Mouse (Mus musculus): ENCODE measurements at regions not wholly inside any gene's neighbourhood (a gene's known extent, or its start where the extent isn't known, plus 50 kb on each side); places are given as distances from the start of the nearest gene placed in this dataset.
A peak's percentile ranks its signal among the peaks of the same experiment; 100 is the strongest.
"Not testable (repeated sequence)": the region's sequence is repeated elsewhere in the genome, so short reads cannot be mapped to it uniquely, and the experiment has no call there.

DNA sequence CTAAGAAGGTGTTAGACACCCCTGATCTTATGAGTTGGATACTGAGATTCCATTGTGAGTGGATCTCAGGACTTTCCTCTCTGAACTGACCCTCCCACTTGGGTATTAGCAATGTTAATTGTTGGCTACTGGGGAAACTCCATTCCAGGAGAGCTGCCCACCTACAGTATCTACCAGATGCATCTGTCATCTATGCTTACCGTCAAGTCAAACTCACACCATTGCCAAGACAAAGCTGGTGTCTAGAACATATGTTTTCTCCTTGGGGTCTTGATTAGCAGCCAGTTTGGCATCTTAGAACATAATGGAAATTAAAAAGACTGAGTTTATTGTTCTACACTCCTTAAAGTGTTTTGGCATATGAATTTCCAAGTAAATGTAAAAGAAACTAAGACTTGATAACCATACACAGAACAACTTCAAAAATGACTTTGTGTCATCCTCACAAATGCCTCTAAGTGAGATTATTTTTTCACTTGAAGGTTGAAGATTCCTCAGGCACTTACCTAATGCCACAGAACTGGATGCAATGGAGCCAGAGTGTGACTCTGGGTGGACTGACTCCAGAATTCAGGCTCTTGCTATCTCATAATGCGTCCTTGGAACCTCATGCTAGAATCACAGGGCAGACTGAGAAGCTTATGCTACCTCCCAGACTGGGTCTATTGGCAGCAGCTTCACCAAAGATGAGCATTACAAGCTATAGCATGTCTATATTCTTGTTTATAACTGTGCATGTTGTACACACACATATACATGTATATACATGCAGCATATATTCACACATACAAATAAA is 107.5 kb upstream of the Rnf152 start:
- TF ChIP-seq POLR2A (IDR thresholded peaks at IDR 0.05; ENCODE audit: borderline replicate concordance, low read depth, low read length) = no peak
- TF ChIP-seq CTCF (IDR thresholded peaks at IDR 0.05; ENCODE audit: low read depth, low read length) = no peak
- Histone ChIP-seq H3K27ac (ENCODE audit: insufficient read depth, low read depth, low read length) (no peak overlapping the region), H3K4me1 (ENCODE audit: control insufficient read depth, insufficient read depth, low read length) (no peaks in the 10 kb centered on the region), H3K4me3 (ENCODE audit: insufficient read depth, low read length) (no peak overlapping the region)

DNA sequence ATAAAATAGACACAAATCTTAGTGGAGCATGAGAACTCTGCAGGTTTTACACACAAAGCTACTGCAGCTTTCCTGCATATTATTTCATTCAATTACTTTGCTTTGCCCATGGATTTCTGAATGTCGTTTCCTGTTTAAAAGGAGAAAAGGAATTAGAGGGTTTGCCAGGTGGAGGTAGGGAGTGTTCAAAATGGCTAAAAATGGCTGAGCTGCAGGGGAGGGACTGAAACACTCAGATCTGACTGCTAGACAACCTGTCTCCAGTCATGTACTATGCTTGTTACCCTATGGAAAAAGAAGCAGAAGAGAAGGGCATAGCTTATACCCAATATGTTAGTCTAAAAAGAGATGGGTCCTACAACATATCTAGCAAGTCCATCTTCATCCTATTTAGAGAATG is 106.2 kb upstream of the Rnf152 start:
- no peak for TF ChIP-seq POLR2A (IDR thresholded peaks at IDR 0.05; ENCODE audit: borderline replicate concordance, low read depth, low read length)
- no peak for TF ChIP-seq CTCF (IDR thresholded peaks at IDR 0.05; ENCODE audit: low read depth, low read length)
- H3K4me3 ChIP-seq (ENCODE audit: insufficient read depth, low read length) = no peak overlapping the region

DNA sequence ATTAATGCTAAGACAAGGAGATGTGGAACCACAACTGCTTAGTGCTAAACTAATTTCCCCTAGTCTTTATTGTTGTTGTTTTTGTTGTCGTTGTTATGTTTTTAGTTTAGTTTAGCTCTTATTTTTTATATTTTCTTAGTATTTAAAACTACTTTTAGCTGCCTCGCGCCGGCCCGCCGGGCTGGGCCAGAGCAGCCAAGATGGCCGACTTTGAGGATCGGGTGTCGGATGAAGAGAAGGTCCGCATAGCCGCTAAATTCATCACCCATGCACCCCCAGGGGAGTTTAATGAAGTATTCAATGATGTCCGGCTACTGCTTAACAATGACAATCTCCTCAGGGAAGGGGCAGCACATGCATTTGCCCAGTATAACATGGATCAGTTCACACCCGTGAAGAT is 99.3 kb upstream of the Rnf152 start:
- H3K27ac ChIP-seq (ENCODE audit: insufficient read depth, low read depth, low read length) = not testable (repeated sequence)

More for the DNA sequence above, 106.2 kb upstream of the Rnf152 start:
- no peak overlapping the region for H3K27ac ChIP-seq (ENCODE audit: insufficient read depth, low read depth, low read length)
- no peaks in the 10 kb centered on the region for H3K4me1 ChIP-seq (ENCODE audit: control insufficient read depth, insufficient read depth, low read length)

DNA sequence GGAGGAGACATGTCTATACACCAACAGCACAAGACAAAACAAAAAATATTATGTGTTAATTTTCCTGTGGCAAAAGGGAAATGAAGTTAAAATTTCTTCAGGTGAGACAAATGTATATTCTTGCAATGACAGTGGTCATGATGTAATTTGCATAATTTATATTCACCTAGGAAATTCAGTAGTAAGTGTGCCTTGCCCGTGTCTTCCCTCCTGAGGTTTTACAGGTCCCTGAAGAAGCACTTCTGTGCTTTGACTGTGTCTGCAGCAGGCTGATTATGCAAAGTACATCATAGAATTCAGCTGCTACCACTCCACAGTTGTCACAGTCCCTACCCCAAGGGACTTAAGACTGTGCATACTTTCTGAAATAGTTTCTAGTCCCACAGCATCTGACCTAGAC is 98.2 kb upstream of the Rnf152 start:
- Histone ChIP-seq H3K27ac (ENCODE audit: insufficient read depth, low read depth, low read length) (no peak overlapping the region), H3K4me3 (ENCODE audit: insufficient read depth, low read length) (no peak overlapping the region), H3K4me1 (ENCODE audit: control insufficient read depth, insufficient read depth, low read length) (no peaks in the 10 kb centered on the region)
- TF ChIP-seq CTCF (IDR thresholded peaks at IDR 0.05; ENCODE audit: low read depth, low read length) (no peak), POLR2A (IDR thresholded peaks at IDR 0.05; ENCODE audit: borderline replicate concordance, low read depth, low read length) (no peak)

More for the DNA sequence above, 99.3 kb upstream of the Rnf152 start:
- not testable (repeated sequence) for H3K4me1 ChIP-seq (ENCODE audit: control insufficient read depth, insufficient read depth, low read length); H3K4me3 ChIP-seq (ENCODE audit: insufficient read depth, low read length)

DNA sequence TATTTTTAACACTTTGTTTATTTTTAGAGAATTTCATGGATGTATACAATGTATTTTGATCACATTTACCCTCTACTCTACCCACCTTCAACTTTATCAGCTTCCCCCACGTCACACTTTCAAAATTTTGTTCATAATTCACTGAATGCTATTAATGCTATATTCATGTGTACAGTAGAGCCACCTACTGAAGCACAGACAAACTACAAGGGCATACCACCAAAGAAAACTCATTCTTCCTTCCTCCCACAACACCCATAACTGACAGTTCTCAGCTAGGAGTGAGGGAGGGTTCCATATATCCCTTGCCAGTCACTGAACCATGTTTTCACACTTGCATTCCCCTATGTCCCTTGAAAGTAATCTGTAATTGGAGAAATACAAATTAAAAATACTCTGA is 89.7 kb upstream of the Rnf152 start:
- Histone ChIP-seq H3K4me1 (ENCODE audit: control insufficient read depth, insufficient read depth, low read length) (no peaks in the 10 kb centered on the region), H3K27ac (ENCODE audit: insufficient read depth, low read depth, low read length) (no peak overlapping the region), H3K4me3 (ENCODE audit: insufficient read depth, low read length) (no peak overlapping the region)
- TF ChIP-seq CTCF (IDR thresholded peaks at IDR 0.05; ENCODE audit: low read depth, low read length) (no peak), POLR2A (IDR thresholded peaks at IDR 0.05; ENCODE audit: borderline replicate concordance, low read depth, low read length) (no peak)

DNA sequence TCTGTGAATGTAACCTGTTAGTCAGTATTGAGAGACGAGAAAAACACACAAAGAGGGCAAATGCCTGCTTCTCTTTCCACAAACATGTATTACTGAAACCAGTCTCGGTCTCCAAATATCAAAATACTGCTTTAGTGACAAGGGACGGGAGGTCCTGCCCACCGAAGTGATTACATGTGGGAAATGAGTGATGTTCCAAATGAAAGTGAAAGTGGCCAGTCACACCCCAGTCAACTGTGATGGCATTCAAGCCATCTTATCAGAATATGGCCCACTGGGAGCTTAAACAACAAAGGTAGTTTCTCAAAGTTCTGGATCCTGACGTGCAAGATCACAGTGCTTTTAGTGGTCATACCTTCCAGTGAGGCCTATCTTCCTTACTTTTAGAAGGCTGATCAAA is 87.0 kb upstream of the Rnf152 start:
- H3K4me1 ChIP-seq (ENCODE audit: control insufficient read depth, insufficient read depth, low read length) = no peaks in the 10 kb centered on the region
- TF ChIP-seq CTCF (IDR thresholded peaks at IDR 0.05; ENCODE audit: low read depth, low read length) (no peak), POLR2A (IDR thresholded peaks at IDR 0.05; ENCODE audit: borderline replicate concordance, low read depth, low read length) (no peak)
- no peak overlapping the region for H3K4me3 ChIP-seq (ENCODE audit: insufficient read depth, low read length)
- H3K27ac ChIP-seq (ENCODE audit: insufficient read depth, low read depth, low read length) = no peak overlapping the region

DNA sequence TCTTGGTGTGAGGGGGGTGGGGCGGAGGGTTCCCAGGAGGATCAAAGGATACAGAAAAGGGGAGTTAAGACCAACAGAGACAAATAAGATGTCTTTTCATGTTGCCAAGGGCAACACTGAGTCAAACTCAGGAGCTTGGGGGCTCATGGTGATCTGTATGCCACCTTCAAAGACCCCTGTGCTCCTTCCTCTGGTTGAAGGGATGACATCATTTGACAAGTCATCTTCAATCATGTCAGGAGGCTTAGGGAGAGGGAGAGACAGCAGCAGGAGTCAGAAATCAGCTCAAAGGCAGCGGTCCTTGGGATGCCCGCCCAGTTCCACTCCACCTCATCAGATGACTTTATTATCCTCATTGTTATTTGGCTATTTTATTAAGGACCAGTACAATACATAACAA is 83.8 kb upstream of the Rnf152 start:
- Histone ChIP-seq H3K4me1 (ENCODE audit: control insufficient read depth, insufficient read depth, low read length) (0 out of 2 replicates have a peak, but pooled peaks cover 3% of the 10 kb centered on the region), H3K4me3 (ENCODE audit: insufficient read depth, low read length) (no peak overlapping the region), H3K27ac (ENCODE audit: insufficient read depth, low read depth, low read length) (no peak overlapping the region)
- TF ChIP-seq POLR2A (IDR thresholded peaks at IDR 0.05; ENCODE audit: borderline replicate concordance, low read depth, low read length) (no peak), CTCF (IDR thresholded peaks at IDR 0.05; ENCODE audit: low read depth, low read length) (no peak)

DNA sequence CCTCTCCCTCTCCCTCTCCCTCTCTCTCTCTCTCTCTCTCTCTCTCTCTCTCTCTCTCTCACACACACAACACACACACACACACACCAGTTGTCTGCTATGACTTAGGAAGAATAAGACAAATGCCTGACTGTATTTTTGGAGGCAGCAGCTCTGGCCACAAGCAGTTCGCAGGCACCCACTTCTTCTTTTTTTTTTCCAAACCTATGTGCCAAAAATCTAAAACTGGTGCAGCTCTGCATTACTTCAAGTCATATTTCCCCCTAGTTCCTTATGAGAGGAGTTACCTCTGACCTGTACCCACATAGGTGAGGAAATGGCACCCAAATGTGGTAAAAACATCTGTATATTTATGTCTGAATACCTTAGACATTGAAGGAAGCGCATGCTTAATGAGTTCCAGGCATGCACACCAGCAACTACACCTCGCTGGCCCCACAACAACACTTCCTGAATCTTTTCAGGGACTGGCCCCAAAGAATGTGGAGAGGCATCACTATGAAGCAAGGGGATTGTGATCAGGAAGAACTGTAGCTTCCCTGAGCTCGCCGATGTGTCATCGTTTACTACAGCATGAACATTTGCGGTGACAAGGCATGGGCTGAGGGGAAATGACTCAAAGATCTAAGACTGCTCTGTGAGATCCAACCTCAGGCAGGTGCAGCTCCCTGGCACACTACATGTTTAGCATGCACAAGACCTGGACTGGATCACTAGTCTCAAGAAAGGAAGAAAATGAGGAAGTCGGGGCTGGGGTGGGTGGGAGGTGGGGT is 78.3 kb upstream of the Rnf152 start:
- 0 out of 2 replicates have a peak overlapping the region, but pooled peaks have one; percentile 16 for H3K27ac ChIP-seq (ENCODE audit: insufficient read depth, low read depth, low read length)
- H3K4me1 ChIP-seq (ENCODE audit: control insufficient read depth, insufficient read depth, low read length) = peaks cover 14% of the 10 kb centered on the region
- no peak for TF ChIP-seq CTCF (IDR thresholded peaks at IDR 0.05; ENCODE audit: low read depth, low read length)
- TF ChIP-seq POLR2A (IDR thresholded peaks at IDR 0.05; ENCODE audit: borderline replicate concordance, low read depth, low read length) = no peak
- H3K4me3 ChIP-seq (ENCODE audit: insufficient read depth, low read length) = peak overlapping the region; percentile 13; the same call in 1 of the 2 replicates

DNA sequence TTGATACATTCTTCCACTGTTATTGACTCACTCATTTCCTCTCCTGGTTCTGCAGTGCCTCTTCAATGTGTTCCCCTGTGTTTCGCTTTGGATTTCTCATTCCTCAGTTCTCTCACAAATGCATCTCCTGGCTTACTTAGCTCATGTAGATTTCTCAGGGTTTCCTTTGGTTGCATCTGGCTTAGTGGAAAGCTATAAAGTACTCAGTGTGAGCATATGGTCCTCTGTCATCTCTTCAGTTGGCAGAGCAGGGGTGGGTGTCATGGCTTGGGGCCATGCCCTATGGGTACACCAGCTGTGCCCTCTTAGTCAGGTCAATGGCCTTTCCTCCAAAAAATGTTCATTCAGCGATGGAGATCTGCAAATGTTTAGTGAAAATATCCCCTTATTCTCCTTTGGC is 77.4 kb upstream of the Rnf152 start:
- Histone ChIP-seq H3K4me3 (ENCODE audit: insufficient read depth, low read length) (no peak overlapping the region), H3K27ac (ENCODE audit: insufficient read depth, low read depth, low read length) (no peak overlapping the region), H3K4me1 (ENCODE audit: control insufficient read depth, insufficient read depth, low read length) (peaks cover 14% of the 10 kb centered on the region)
- TF ChIP-seq CTCF (IDR thresholded peaks at IDR 0.05; ENCODE audit: low read depth, low read length) (no peak), POLR2A (IDR thresholded peaks at IDR 0.05; ENCODE audit: borderline replicate concordance, low read depth, low read length) (no peak)

DNA sequence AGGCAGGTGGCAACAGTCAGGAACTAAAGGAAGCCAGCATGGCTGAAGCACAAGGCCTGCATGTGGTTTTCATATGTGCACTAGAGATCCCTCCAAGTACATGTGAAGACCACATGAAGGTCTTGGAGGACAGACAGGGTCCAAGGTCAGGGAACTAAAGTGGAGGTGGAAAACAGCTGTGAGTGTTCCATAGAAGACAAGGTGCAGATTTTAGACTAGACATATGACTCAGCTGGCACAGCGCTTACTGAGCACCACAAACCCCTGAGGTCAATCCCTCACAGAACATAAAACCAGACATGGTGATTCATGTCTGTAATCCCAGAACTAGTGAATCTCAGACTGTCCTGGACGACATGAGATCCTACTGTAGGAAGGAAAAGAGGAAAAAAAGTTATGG is 75.3 kb upstream of the Rnf152 start:
- Histone ChIP-seq H3K4me3 (ENCODE audit: insufficient read depth, low read length) (no peak overlapping the region), H3K4me1 (ENCODE audit: control insufficient read depth, insufficient read depth, low read length) (peaks cover 14% of the 10 kb centered on the region), H3K27ac (ENCODE audit: insufficient read depth, low read depth, low read length) (no peak overlapping the region)
- TF ChIP-seq CTCF (IDR thresholded peaks at IDR 0.05; ENCODE audit: low read depth, low read length) = no peak
- no peak for TF ChIP-seq POLR2A (IDR thresholded peaks at IDR 0.05; ENCODE audit: borderline replicate concordance, low read depth, low read length)

Measured in bone marrow macrophage, adult 2 months (primary cell).